Mouse (Mus musculus) B cell, adult 2 months (primary cell): ENCODE measurements at regions not wholly inside any gene's neighbourhood (a gene's known extent, or its start where the extent isn't known, plus 50 kb on each side); places are given as distances from the start of the nearest gene placed in this dataset.

Experiments
- DNase-seq, 2 experiments: peaks; one replicate each; pipeline ENCODE4 v3.0.0; 2022

GRCm38 (mm10) chr12:35231414-35232321 is 184.7 kb downstream of the Snx13 start:
- DNase-seq = no peak

- no peak for DNase-seq
Observed at GRCm38 (mm10) chr12:35220429-35220828, 173.4 kb downstream of the Snx13 start.

GRCm38 (mm10) chr12:35220002-35220401 is 173.0 kb downstream of the Snx13 start:
- DNase-seq = no peak

- DNase-seq = no peak
Observed at GRCm38 (mm10) chr12:35216725-35217124, 169.7 kb downstream of the Snx13 start.

DNA sequence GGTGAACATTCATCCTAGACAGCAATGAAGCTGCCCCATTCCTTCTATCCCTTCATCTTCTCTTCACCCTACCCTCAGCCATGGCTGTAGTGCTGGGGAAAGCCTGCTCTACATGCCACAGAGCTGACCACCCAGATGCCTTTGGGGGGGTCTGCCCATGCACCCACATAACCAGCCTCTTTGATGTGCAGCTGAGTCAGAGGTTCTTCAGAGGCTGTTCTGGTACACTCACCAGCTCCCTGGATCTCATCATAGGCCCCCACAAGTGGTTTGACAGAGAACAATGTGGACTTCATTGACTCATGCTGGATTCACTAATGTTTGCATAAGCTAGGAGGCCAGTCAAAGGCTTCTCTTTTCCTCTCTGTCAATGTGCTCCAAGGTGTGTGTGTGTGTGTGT is 162.4 kb downstream of the Snx13 start:
- DNase-seq = no peak

DNA sequence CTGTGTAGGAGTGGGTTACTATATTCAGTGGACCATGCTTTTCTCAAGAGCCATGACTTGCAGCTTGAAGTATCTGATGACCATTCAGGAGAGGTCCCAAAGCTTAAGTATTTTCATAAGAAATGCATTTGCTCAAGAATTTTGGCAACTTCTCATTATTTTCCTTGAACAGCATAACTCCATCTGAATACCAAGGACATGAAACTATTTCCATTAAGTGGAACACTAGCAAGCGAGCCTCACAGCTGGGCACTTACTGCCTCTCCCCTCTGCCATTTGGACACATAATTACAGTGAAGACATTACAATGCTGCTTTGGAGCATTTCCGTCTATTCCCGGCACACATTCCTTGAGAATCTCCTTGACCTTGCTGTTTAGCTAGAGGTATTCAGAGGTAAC is 160.6 kb downstream of the Snx13 start:
- no peak for DNase-seq

GRCm38 (mm10) chr12:35203398-35203797 is 156.4 kb downstream of the Snx13 start:
- no peak for DNase-seq

DNA sequence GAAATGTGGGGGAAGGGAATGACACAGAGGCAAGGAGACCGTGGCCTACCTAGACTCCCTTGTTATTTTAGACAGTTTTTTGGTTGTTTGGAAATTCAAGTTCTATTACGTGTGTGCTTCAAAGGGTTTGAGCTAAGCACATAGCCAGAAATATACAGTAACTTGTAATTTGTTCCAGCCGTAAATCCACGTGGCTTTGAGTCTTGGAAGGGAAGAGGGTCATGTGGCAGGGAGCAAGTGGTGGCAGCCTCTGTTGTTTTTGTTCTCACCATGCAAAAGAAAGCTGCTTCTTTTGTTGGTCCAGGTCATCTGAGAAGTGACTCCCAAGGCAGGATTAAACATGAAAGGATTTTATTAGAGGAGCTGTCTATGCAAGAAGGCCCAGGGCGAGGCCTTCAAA is 153.1 kb downstream of the Snx13 start:
- DNase-seq = no peak
